Mouse (Mus musculus): ENCODE measurements around the gene Bcap29.

GRCm38 (mm10) chr12:31592011-31592410, 42.4 kb downstream of the Bcap29 start:
- TF ChIP-seq GATA1 (IDR thresholded peaks at IDR 0.05; ENCODE audit: borderline replicate concordance, low read length) = no peak
- TF ChIP-seq FLI1 (IDR thresholded peaks at IDR 0.05; ENCODE audit: low read length) = no peak
